Mouse (Mus musculus) spleen, adult 2 months (tissue): ENCODE data around the gene Pde4dip.

ENCODE experiments used
- CTCF ChIP-seq: fragments of 200-500 bp; IDR thresholded peaks from 2 replicates; pipeline ENCODE4 v1.5.1; 2011; ENCODE audit warnings: mild to moderate bottlenecking, inconsistent platforms; ENCODE audit not compliant: insufficient read depth, insufficient read length, insufficient replicate concordance; ENCODE audit errors: extremely low read depth
- POLR2A ChIP-seq: fragments of 200-500 bp; IDR thresholded peaks from 2 replicates; pipeline ENCODE4 v1.6.1; 2011; ENCODE audit warnings: low read depth, low read length, inconsistent platforms

GRCm38 (mm10) chr3:97799267-97799666 is 89.2 kb downstream of the Pde4dip start:
- TF ChIP-seq CTCF (no peak), POLR2A (no peak)
